Mouse (Mus musculus): ENCODE measurements around the gene Dhx8. TPM values are rescaled to one million over a fixed set of nuclear protein-coding genes. Genes with fewer than 3 reads are reported as not detected.

Gene Dhx8
- polyA plus RNA-seq, 1 experiment: 19.1 TPM

- H3K4me2 ChIP-seq (ENCODE audit: low read depth): no peak overlapping the region
- no peak overlapping the region for H3ac ChIP-seq (ENCODE audit: control insufficient read depth, insufficient read length)
- H3K36me3 ChIP-seq (ENCODE audit: control insufficient read depth, insufficient read depth): peaks cover 54% of the 10 kb centered on the region
- no peak overlapping the region for H3K4me3 ChIP-seq
- H3K79me2 ChIP-seq (ENCODE audit: control insufficient read depth, insufficient read depth): no peaks in the 10 kb centered on the region
- H3K27me3 ChIP-seq (ENCODE audit: control insufficient read depth, insufficient read depth, insufficient read length): no peaks in the 10 kb centered on the region
- TF ChIP-seq SRF (IDR thresholded peaks at IDR 0.05; ENCODE audit: control insufficient read depth, insufficient read length, low read depth) (no peak), TCF3 (IDR thresholded peaks at IDR 0.05; ENCODE audit: insufficient read length, low read depth) (no peak), MYOG (IDR thresholded peaks at IDR 0.05; ENCODE audit: control insufficient read depth in 1 of 3, insufficient read depth in 1 of 3, insufficient read length in 2 of 3, low read depth in 2 of 3) (no peak), MYOD1 (IDR thresholded peaks at IDR 0.05; ENCODE audit: control insufficient read depth in 1 of 3, insufficient read length in 2 of 3, low read depth in 2 of 3) (no peak), REST (IDR thresholded peaks at IDR 0.05; ENCODE audit: insufficient read depth, insufficient read length) (no peak), POLR2A (IDR thresholded peaks at IDR 0.05; ENCODE audit: insufficient read length, low read depth) (no peak), CEBPB (IDR thresholded peaks at IDR 0.05; ENCODE audit: insufficient read depth, poor library complexity, severe bottlenecking) (no peak), TCF12 (IDR thresholded peaks at IDR 0.05; ENCODE audit: insufficient read depth, poor library complexity, severe bottlenecking) (no peak), MAX (IDR thresholded peaks at IDR 0.05; ENCODE audit: low read depth) (no peak), E2F4 (IDR thresholded peaks at IDR 0.05; ENCODE audit: insufficient read depth) (no peak), POLR2AphosphoS2 (IDR thresholded peaks at IDR 0.05; ENCODE audit: insufficient read length, low read depth) (no peak), USF1 (IDR thresholded peaks at IDR 0.05; ENCODE audit: low read depth) (no peak)
Observed at GRCm38 (mm10) chr11:101764546-101764945, 31.8 kb downstream of the Dhx8 start.

GRCm38 (mm10) chr11:101767326-101767725 is 34.6 kb downstream of the Dhx8 start:
- Histone ChIP-seq H3K4me3 (no peak overlapping the region), H3K4me2 (ENCODE audit: low read depth) (no peak overlapping the region), H3K27me3 (ENCODE audit: control insufficient read depth, insufficient read depth, insufficient read length) (no peaks in the 10 kb centered on the region), H3K79me2 (ENCODE audit: control insufficient read depth, insufficient read depth) (no peaks in the 10 kb centered on the region), H3ac (ENCODE audit: control insufficient read depth, insufficient read length) (no peak overlapping the region), H3K36me3 (ENCODE audit: control insufficient read depth, insufficient read depth) (peaks cover 48% of the 10 kb centered on the region)
- no peak for TF ChIP-seq MAX (IDR thresholded peaks at IDR 0.05; ENCODE audit: low read depth)
- no peak for TF ChIP-seq TCF3 (IDR thresholded peaks at IDR 0.05; ENCODE audit: insufficient read length, low read depth)
- TF ChIP-seq MYOD1 (IDR thresholded peaks at IDR 0.05; ENCODE audit: control insufficient read depth in 1 of 3, insufficient read length in 2 of 3, low read depth in 2 of 3): no peak
- TF ChIP-seq POLR2AphosphoS2 (IDR thresholded peaks at IDR 0.05; ENCODE audit: insufficient read length, low read depth): no peak
- TF ChIP-seq E2F4 (IDR thresholded peaks at IDR 0.05; ENCODE audit: insufficient read depth): no peak
- TF ChIP-seq MYOG (IDR thresholded peaks at IDR 0.05; ENCODE audit: control insufficient read depth in 1 of 3, insufficient read depth in 1 of 3, insufficient read length in 2 of 3, low read depth in 2 of 3): no peak

- Histone ChIP-seq H3K4me2 (ENCODE audit: low read depth) (no peak overlapping the region), H3ac (ENCODE audit: control insufficient read depth, insufficient read length) (no peak overlapping the region), H3K79me2 (ENCODE audit: control insufficient read depth, insufficient read depth) (no peaks in the 10 kb centered on the region), H3K4me3 (no peak overlapping the region), H3K36me3 (ENCODE audit: control insufficient read depth, insufficient read depth) (peaks cover 47% of the 10 kb centered on the region), H3K27me3 (ENCODE audit: control insufficient read depth, insufficient read depth, insufficient read length) (no peaks in the 10 kb centered on the region)
- TF ChIP-seq MAX (IDR thresholded peaks at IDR 0.05; ENCODE audit: low read depth): no peak
- TF ChIP-seq E2F4 (IDR thresholded peaks at IDR 0.05; ENCODE audit: insufficient read depth): no peak
- TF ChIP-seq TCF12 (IDR thresholded peaks at IDR 0.05; ENCODE audit: insufficient read depth, poor library complexity, severe bottlenecking): no peak
- no peak for TF ChIP-seq USF1 (IDR thresholded peaks at IDR 0.05; ENCODE audit: low read depth)
- TF ChIP-seq POLR2AphosphoS2 (IDR thresholded peaks at IDR 0.05; ENCODE audit: insufficient read length, low read depth): no peak
- no peak for TF ChIP-seq REST (IDR thresholded peaks at IDR 0.05; ENCODE audit: insufficient read depth, insufficient read length)
- TF ChIP-seq POLR2A (IDR thresholded peaks at IDR 0.05; ENCODE audit: insufficient read length, low read depth): no peak
Observed at GRCm38 (mm10) chr11:101768721-101769120, 36.0 kb downstream of the Dhx8 start.

GRCm38 (mm10) chr11:101770266-101770665 is 37.5 kb downstream of the Dhx8 start:
- H3K4me3 ChIP-seq: no peak overlapping the region
- H3K36me3 ChIP-seq (ENCODE audit: control insufficient read depth, insufficient read depth): peaks cover 32% of the 10 kb centered on the region
- H3K27me3 ChIP-seq (ENCODE audit: control insufficient read depth, insufficient read depth, insufficient read length): no peaks in the 10 kb centered on the region
- no peak overlapping the region for H3ac ChIP-seq (ENCODE audit: control insufficient read depth, insufficient read length)
- TF ChIP-seq POLR2AphosphoS2 (IDR thresholded peaks at IDR 0.05; ENCODE audit: insufficient read length, low read depth) (peak; percentile 25), REST (IDR thresholded peaks at IDR 0.05; ENCODE audit: insufficient read depth, insufficient read length) (no peak), TCF12 (IDR thresholded peaks at IDR 0.05; ENCODE audit: insufficient read depth, poor library complexity, severe bottlenecking) (no peak)
- no peak overlapping the region for H3K4me2 ChIP-seq (ENCODE audit: low read depth)
- H3K79me2 ChIP-seq (ENCODE audit: control insufficient read depth, insufficient read depth): no peaks in the 10 kb centered on the region

GRCm38 (mm10) chr11:101772027-101772426 is 39.3 kb downstream of the Dhx8 start:
- H3K27me3 ChIP-seq (ENCODE audit: control insufficient read depth, insufficient read depth, insufficient read length): no peaks in the 10 kb centered on the region
- TF ChIP-seq TCF3 (IDR thresholded peaks at IDR 0.05; ENCODE audit: insufficient read length, low read depth) (peak; percentile 23), CEBPB (IDR thresholded peaks at IDR 0.05; ENCODE audit: insufficient read depth, poor library complexity, severe bottlenecking) (no peak), MYOD1 (IDR thresholded peaks at IDR 0.05; ENCODE audit: control insufficient read depth in 1 of 3, insufficient read length in 2 of 3, low read depth in 2 of 3) (peak; percentile 28 to 90 (median 71)), USF1 (IDR thresholded peaks at IDR 0.05; ENCODE audit: low read depth) (no peak), TCF12 (IDR thresholded peaks at IDR 0.05; ENCODE audit: insufficient read depth, poor library complexity, severe bottlenecking) (no peak), E2F4 (IDR thresholded peaks at IDR 0.05; ENCODE audit: insufficient read depth) (no peak), REST (IDR thresholded peaks at IDR 0.05; ENCODE audit: insufficient read depth, insufficient read length) (no peak), MYOG (IDR thresholded peaks at IDR 0.05; ENCODE audit: control insufficient read depth in 1 of 3, insufficient read depth in 1 of 3, insufficient read length in 2 of 3, low read depth in 2 of 3) (peak; percentile 63 to 91 (median 77)), MAX (IDR thresholded peaks at IDR 0.05; ENCODE audit: low read depth) (no peak), SRF (IDR thresholded peaks at IDR 0.05; ENCODE audit: control insufficient read depth, insufficient read length, low read depth) (peak; percentile 48), POLR2AphosphoS2 (IDR thresholded peaks at IDR 0.05; ENCODE audit: insufficient read length, low read depth) (no peak), POLR2A (IDR thresholded peaks at IDR 0.05; ENCODE audit: insufficient read length, low read depth) (no peak)
- H3K79me2 ChIP-seq (ENCODE audit: control insufficient read depth, insufficient read depth): no peaks in the 10 kb centered on the region
- H3K36me3 ChIP-seq (ENCODE audit: control insufficient read depth, insufficient read depth): peaks cover 14% of the 10 kb centered on the region
- H3K4me3 ChIP-seq: peak overlapping the region; percentile 3
- no peak overlapping the region for H3ac ChIP-seq (ENCODE audit: control insufficient read depth, insufficient read length)
- peak overlapping the region; percentile 73 for H3K4me2 ChIP-seq (ENCODE audit: low read depth)

All from myocyte (in vitro differentiated cells).